Mouse (Mus musculus): ENCODE measurements at regions not wholly inside any gene's neighbourhood (a gene's known extent, or its start where the extent isn't known, plus 50 kb on each side); places are given as distances from the start of the nearest gene placed in this dataset.

GRCm38 (mm10) chr2:170258367-170258766 is 110.5 kb upstream of the Zfp217 start:
- no peak for DNase-seq (ENCODE audit: low spot score in 2 of 2)

GRCm38 (mm10) chr2:170257671-170258235 is 109.8 kb upstream of the Zfp217 start:
- no peak for DNase-seq (ENCODE audit: low spot score in 2 of 2)

- DNase-seq (ENCODE audit: low spot score in 2 of 2) = no peak
Measured at GRCm38 (mm10) chr2:170255997-170256396, 108.1 kb upstream of the Zfp217 start.

- no peak for DNase-seq (ENCODE audit: low spot score in 2 of 2)
Measured at GRCm38 (mm10) chr2:170255533-170255932, 107.6 kb upstream of the Zfp217 start.

- DNase-seq (ENCODE audit: low spot score in 2 of 2) = no peak
Measured at GRCm38 (mm10) chr2:170253681-170254440, 106.0 kb upstream of the Zfp217 start.

GRCm38 (mm10) chr2:170252255-170253034 is 104.5 kb upstream of the Zfp217 start:
- no peak for DNase-seq (ENCODE audit: low spot score in 2 of 2)

- DNase-seq (ENCODE audit: low spot score in 2 of 2) = no peak
Measured at GRCm38 (mm10) chr2:170250680-170251079, 102.8 kb upstream of the Zfp217 start.

GRCm38 (mm10) chr2:170247702-170248445 is 100.0 kb upstream of the Zfp217 start:
- no peak for DNase-seq (ENCODE audit: low spot score in 2 of 2)

GRCm38 (mm10) chr2:170245637-170246341 is 97.9 kb upstream of the Zfp217 start:
- no peak for DNase-seq (ENCODE audit: low spot score in 2 of 2)

- DNase-seq (ENCODE audit: low spot score in 2 of 2) = no peak
Measured at GRCm38 (mm10) chr2:170244108-170244507, 96.2 kb upstream of the Zfp217 start.

GRCm38 (mm10) chr2:170237959-170238358 is 90.1 kb upstream of the Zfp217 start:
- DNase-seq (ENCODE audit: low spot score in 2 of 2) = no peak

GRCm38 (mm10) chr2:170233426-170233825 is 85.5 kb upstream of the Zfp217 start:
- no peak for DNase-seq (ENCODE audit: low spot score in 2 of 2)

- DNase-seq (ENCODE audit: low spot score in 2 of 2) = no peak
Measured at GRCm38 (mm10) chr2:170229461-170230080, 81.7 kb upstream of the Zfp217 start.

- no peak for DNase-seq (ENCODE audit: low spot score in 2 of 2)
Measured at GRCm38 (mm10) chr2:170228318-170228994, 80.6 kb upstream of the Zfp217 start.

- DNase-seq (ENCODE audit: low spot score in 2 of 2) = no peak
Measured at GRCm38 (mm10) chr2:170223872-170224271, 76.0 kb upstream of the Zfp217 start.

- DNase-seq (ENCODE audit: low spot score in 2 of 2) = no peak
Measured at GRCm38 (mm10) chr2:170222819-170223218, 74.9 kb upstream of the Zfp217 start.

GRCm38 (mm10) chr2:170221994-170222535 is 74.2 kb upstream of the Zfp217 start:
- DNase-seq (ENCODE audit: low spot score in 2 of 2) = no peak

GRCm38 (mm10) chr2:170220871-170221369 is 73.0 kb upstream of the Zfp217 start:
- peak in 1 of 2 experiments; percentile 34 for DNase-seq (ENCODE audit: low spot score in 2 of 2)

GRCm38 (mm10) chr2:170220443-170220842 is 72.5 kb upstream of the Zfp217 start:
- DNase-seq (ENCODE audit: low spot score in 2 of 2) = no peak

Data from urinary bladder, postnatal 4 days (tissue).